Mouse (Mus musculus): ENCODE data around the gene Dnah17. TPM values are rescaled to one million over a fixed set of nuclear protein-coding genes. Genes with fewer than 3 reads are reported as not detected.
A peak's percentile ranks its signal among the peaks of the same experiment; 100 is the strongest.

Dnah17 gene
- polyA plus RNA-seq, 1 experiment from 2014 or later, result 0.25 TPM

DNA sequence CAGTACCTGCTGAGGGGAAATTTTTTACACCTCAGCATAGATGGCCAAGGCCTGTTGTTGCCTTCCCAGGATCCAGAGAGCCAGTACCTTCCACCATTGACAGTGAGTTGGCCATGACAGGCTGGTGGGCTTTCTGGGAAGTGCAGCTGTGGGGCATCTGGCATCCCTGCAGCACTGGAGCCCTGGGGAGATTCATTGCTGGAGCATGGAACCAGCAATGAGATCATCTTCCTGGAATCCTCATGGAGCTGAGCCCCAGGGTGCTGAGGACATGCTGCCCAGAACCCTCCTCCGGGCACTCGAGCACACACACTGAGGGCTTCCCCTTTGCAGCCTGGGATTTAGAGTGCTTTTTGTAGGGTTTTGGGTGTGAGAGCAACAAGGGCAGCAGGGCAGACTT is 135.2 kb downstream of the Dnah17 start:
- Histone ChIP-seq H3K9ac (replicated peaks) (no peak overlapping the region), H3K4me1 (replicated peaks) (peaks cover 42% of the 10 kb centered on the region), H3K27me3 (no peaks in the 10 kb centered on the region), H3K9me3 (no peaks in the 10 kb centered on the region), H3K27ac (peak overlapping the region; percentile 45; the same call in 1 of the 2 replicates), H3K36me3 (peaks cover 26% of the 10 kb centered on the region), H3K4me2 (no peak overlapping the region), H3K4me3 (replicated peaks) (no peak overlapping the region)
- no peak for ATAC-seq (ENCODE audit: insufficient number of reproducible peaks, insufficient read depth, low FRiP score, low TSS enrichment, low read depth)
- 74% methylated on average over 2 of the region's 2 CpGs for WGBS

DNA sequence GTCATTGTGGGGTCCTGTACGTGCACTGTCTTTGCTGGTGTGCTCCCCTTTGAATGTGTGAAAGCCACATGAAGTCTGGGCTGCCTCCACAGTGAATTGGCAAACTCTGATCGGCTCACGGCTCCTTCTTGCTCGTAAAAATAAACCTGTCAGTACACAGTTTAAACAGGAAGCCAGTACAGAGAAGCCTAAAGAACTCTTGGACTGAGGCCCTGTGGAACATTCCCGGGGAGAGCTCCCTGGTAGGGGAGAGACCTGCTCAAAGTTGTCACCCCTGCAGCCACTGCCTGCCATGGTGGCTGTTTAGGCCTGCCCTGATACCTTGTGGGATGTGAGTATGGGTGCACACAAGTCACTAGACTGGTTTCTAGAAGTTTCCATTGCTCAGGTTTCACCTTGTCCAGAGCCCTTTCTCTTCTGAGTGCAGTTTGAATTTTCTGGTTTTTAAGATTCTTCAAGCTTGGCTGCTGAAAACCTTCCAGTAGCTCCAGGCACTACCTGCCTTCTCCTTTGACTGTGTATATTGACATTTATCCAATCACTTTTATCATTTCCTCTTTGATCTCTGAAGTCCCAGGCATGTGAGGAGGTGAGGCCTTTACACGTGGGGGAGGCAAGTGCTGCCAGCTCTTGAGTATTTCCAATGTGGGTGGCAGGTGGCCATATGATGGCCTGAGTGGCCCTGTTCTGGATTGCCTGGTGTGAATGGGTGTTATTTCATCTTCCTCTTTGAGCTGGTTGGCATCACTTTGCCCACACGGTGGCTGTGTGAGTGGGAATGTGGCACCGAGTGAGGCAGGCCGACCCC is 136.0 kb downstream of the Dnah17 start:
- Histone ChIP-seq H3K9me3 (no peaks in the 10 kb centered on the region), H3K4me2 (peak overlapping the region; percentile 21; the same call in 1 of the 2 replicates), H3K27me3 (no peaks in the 10 kb centered on the region), H3K4me1 (replicated peaks) (peaks cover 42% of the 10 kb centered on the region), H3K36me3 (peaks cover 18% of the 10 kb centered on the region), H3K27ac (peak overlapping the region; percentile 79), H3K9ac (replicated peaks) (peak overlapping the region; percentile 37; the same call in 1 of the 2 replicates), H3K4me3 (replicated peaks) (no peak overlapping the region)
- 43% methylated on average over 9 of the region's 9 CpGs for WGBS
- ATAC-seq (ENCODE audit: insufficient number of reproducible peaks, insufficient read depth, low FRiP score, low TSS enrichment, low read depth), result no peak

DNA sequence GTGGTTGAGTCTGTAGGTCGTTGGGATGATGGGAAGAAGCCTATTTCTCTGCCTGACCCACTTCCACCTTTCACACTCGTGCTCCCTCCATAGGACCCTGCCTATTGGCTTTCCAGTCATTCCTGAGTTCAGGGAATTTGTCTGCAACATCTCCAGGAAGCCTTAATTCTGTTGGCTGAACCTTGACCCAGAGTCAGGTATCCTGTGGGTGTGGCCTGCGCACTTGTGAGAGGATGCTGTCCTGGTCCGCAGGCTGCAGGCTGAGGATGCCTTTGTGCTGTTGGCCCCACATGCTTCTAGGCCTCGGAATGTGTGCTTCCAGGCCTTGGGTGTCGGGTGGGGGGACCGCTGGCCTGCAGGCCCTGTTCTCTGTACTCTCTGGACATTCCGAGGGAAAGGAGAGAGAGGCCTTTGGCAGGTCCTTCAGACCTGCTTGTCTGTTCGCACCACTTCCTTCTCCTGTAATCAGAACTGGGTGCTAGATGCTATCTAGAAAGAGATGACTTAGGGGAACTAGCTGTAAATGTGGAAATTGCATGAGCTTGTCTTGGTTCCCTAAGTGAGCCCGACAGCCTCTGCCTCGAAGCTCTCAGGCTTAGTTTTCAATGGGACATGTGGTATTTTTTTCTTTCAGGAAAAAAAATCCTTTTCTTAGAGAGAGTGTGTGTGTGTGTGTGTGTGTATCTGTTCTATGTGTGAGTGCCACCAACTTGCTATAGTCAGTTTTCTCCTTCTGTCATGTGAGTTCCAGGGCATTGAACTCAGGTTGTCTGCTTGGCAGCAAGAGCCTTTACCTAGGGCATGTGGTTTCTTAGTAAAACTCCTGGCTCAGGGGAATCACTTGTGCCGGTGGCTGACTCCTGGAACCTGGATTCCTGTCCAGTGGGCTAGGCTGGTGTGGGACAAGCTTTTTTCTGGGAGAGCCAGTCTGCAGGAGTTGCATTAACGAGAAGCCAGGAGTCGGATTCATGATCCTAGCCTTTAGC is 137.0 kb downstream of the Dnah17 start:
- Histone ChIP-seq H3K4me3 (replicated peaks) (no peak overlapping the region), H3K9ac (replicated peaks) (peak overlapping the region; percentile 37; the same call in 1 of the 2 replicates), H3K4me1 (replicated peaks) (peaks cover 42% of the 10 kb centered on the region), H3K9me3 (no peaks in the 10 kb centered on the region), H3K27me3 (no peaks in the 10 kb centered on the region), H3K4me2 (peak overlapping the region; percentile 21; the same call in 1 of the 2 replicates), H3K27ac (peak overlapping the region; percentile 79), H3K36me3 (peaks cover 8% of the 10 kb centered on the region)
- no peak for ATAC-seq (ENCODE audit: insufficient number of reproducible peaks, insufficient read depth, low FRiP score, low TSS enrichment, low read depth)
- WGBS, result 62% methylated on average over 14 of the region's 14 CpGs

GRCm38 (mm10) chr11:117991502-117992470 is 138.6 kb downstream of the Dnah17 start:
- Histone ChIP-seq H3K27ac (no peak overlapping the region), H3K4me2 (no peak overlapping the region), H3K9ac (replicated peaks) (0 out of 2 replicates have a peak overlapping the region, but pooled peaks have one; percentile 2), H3K4me1 (replicated peaks) (peaks cover 55% of the 10 kb centered on the region), H3K9me3 (no peaks in the 10 kb centered on the region), H3K27me3 (no peaks in the 10 kb centered on the region), H3K36me3 (no peaks in the 10 kb centered on the region), H3K4me3 (replicated peaks) (no peak overlapping the region)
- no peak for ATAC-seq (ENCODE audit: insufficient number of reproducible peaks, insufficient read depth, low FRiP score, low TSS enrichment, low read depth)
- WGBS, result 73% methylated on average over 9 of the region's 9 CpGs

DNA sequence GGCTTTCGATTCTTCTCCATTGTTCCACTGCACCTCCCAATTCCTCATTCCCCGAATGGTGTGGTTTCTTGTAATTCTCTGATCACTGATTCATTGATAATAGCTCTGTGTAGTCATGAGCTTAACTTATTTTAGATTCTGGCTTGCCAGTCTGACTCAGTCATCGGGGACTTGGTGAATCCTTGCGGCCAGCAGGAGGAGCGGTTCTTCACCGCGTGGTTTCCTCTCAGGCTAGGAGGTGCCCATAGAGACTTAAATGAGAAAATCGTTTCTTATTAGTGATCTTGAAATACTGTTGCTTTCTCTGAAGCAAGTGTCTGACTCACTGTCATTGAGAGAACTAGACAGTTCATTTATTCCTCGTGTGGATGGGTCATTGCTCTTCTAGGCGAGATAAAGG is 140.5 kb downstream of the Dnah17 start:
- no peak overlapping the region for H3K4me2 ChIP-seq
- no peak overlapping the region for H3K27ac ChIP-seq
- H3K9ac ChIP-seq (replicated peaks), result no peak overlapping the region
- H3K27me3 ChIP-seq, result no peaks in the 10 kb centered on the region
- no peaks in the 10 kb centered on the region for H3K9me3 ChIP-seq
- no peak for ATAC-seq (ENCODE audit: insufficient number of reproducible peaks, insufficient read depth, low FRiP score, low TSS enrichment, low read depth)
- peaks cover 44% of the 10 kb centered on the region for H3K4me1 ChIP-seq (replicated peaks)
- no peaks in the 10 kb centered on the region for H3K36me3 ChIP-seq
- no peak overlapping the region for H3K4me3 ChIP-seq (replicated peaks)
- WGBS, result 65% methylated on average over 10 of the region's 10 CpGs

GRCm38 (mm10) chr11:117989241-117989640 is 141.2 kb downstream of the Dnah17 start:
- H3K4me2 ChIP-seq, result no peak overlapping the region
- H3K36me3 ChIP-seq, result no peaks in the 10 kb centered on the region
- H3K4me3 ChIP-seq (replicated peaks), result no peak overlapping the region
- 90% methylated on average over 4 of the region's 4 CpGs for WGBS
- ATAC-seq (ENCODE audit: insufficient number of reproducible peaks, insufficient read depth, low FRiP score, low TSS enrichment, low read depth), result no peak
- no peaks in the 10 kb centered on the region for H3K9me3 ChIP-seq
- no peak overlapping the region for H3K9ac ChIP-seq (replicated peaks)
- H3K27ac ChIP-seq, result no peak overlapping the region
- no peaks in the 10 kb centered on the region for H3K27me3 ChIP-seq
- H3K4me1 ChIP-seq (replicated peaks), result peaks cover 37% of the 10 kb centered on the region

DNA sequence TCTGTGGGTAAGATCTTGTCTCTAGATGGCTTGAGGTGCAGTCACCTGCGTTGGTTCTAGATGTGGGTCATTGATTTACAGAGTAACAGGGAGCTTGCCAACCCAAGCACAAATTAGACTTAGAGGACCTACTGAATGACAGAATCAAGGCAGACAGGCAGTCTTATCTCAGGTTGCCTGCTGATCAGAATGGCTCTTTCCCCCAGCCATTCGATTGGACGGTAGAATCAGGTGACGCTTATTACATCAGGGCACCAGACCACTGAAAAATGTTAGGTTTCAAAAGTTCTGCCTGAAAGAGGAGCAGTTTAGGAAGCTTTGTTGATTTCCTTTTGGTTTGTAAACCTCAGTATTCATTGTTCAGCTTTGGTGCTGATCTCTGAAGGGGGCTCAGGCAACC is 142.5 kb downstream of the Dnah17 start:
- Histone ChIP-seq H3K9ac (replicated peaks) (peak overlapping the region; percentile 91; the same call in 1 of the 2 replicates), H3K27ac (no peak overlapping the region), H3K36me3 (no peaks in the 10 kb centered on the region), H3K4me3 (replicated peaks) (peak overlapping the region; percentile 100), H3K4me2 (peak overlapping the region; percentile 88), H3K27me3 (no peaks in the 10 kb centered on the region), H3K4me1 (replicated peaks) (peaks cover 24% of the 10 kb centered on the region), H3K9me3 (no peaks in the 10 kb centered on the region)
- ATAC-seq (ENCODE audit: insufficient number of reproducible peaks, insufficient read depth, low FRiP score, low TSS enrichment, low read depth), result no peak
- WGBS, result 72% methylated on average over 4 of the region's 4 CpGs

DNA sequence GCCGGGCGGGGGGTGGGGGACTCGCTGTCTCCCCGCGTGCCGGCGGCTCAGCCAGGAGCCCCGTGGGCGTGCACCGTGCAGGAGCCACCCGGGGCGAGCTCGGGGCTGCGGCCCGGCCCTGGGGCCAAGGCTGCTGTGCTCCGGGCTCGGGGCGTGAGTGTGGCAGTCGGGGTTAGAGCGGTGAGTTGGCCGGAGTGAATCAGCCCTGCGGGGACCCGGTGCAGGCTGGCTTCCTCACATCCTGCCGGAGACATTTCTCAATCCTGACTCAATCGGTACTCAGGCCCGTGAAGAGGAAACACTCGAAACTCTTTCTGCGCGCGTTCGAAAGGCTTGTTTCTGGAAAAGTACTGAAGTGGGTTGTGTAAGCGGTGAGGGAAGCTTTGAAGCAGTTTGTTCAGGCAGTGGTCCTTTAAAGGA is 143.4 kb downstream of the Dnah17 start:
- Histone ChIP-seq H3K4me1 (replicated peaks) (peaks cover 21% of the 10 kb centered on the region), H3K4me3 (replicated peaks) (peak overlapping the region; percentile 100)
- WGBS, result under 1% methylated on average over 32 of the region's 32 CpGs

GRCm38 (mm10) chr11:117986126-117987031 is 144.1 kb downstream of the Dnah17 start, which contains the start of gene Pgs1:
Gene Pgs1, plus strand, starts transcription at chr11:117986292.
- H3K27me3 ChIP-seq, result no peaks in the 10 kb centered on the region
- whole genome bisulfite sequencing, result 7% methylated on average over 51 of the region's 51 CpGs
- no peaks in the 10 kb centered on the region for H3K9me3 ChIP-seq
- peak; percentile 77 for ATAC-seq (ENCODE audit: insufficient number of reproducible peaks, insufficient read depth, low FRiP score, low TSS enrichment, low read depth)
- peak within 1 kb of the TSS; percentile 100 for H3K4me3 ChIP-seq (replicated peaks)
- peak within 1 kb of the TSS; percentile 88 for H3K4me2 ChIP-seq
- H3K27ac ChIP-seq, result peak within 1 kb of the TSS; percentile 41; the same call in 1 of the 2 replicates
- H3K36me3 ChIP-seq, result no peaks in the 10 kb centered on the region
- peaks cover 21% of the 10 kb centered on the region for H3K4me1 ChIP-seq (replicated peaks)
- H3K9ac ChIP-seq (replicated peaks), result peak within 1 kb of the TSS; percentile 91

More for the DNA sequence above, 143.4 kb downstream of the Dnah17 start:
- no peaks in the 10 kb centered on the region for H3K36me3 ChIP-seq
- H3K27ac ChIP-seq, result peak overlapping the region; percentile 41; the same call in 1 of the 2 replicates
- H3K9ac ChIP-seq (replicated peaks), result peak overlapping the region; percentile 91
- H3K9me3 ChIP-seq, result no peaks in the 10 kb centered on the region
- peak; percentile 86 for ATAC-seq (ENCODE audit: insufficient number of reproducible peaks, insufficient read depth, low FRiP score, low TSS enrichment, low read depth)
- H3K27me3 ChIP-seq, result no peaks in the 10 kb centered on the region
- peak overlapping the region; percentile 88 for H3K4me2 ChIP-seq
